Mouse (Mus musculus) limb, embryonic 14.5 days (tissue): Measurements from ENCODE around the gene Gm21981. TPM values are rescaled to one million over a fixed set of nuclear protein-coding genes. Genes with fewer than 3 reads are reported as not detected.

Experiments used
- ATAC-seq: fragments of 200-750 bp; cut with Nextera tagmentation; 2 replicates; pipeline ENCODE4 v1.8.0; 2017; ENCODE audit warnings: low read depth, moderate number of reproducible peaks, moderate TSS enrichment; ENCODE audit not compliant: low FRiP score
- DNase-seq: peaks from one replicate; pipeline ENCODE4 v3.0.0-alpha.2; 2015; ENCODE audit warnings: low spot score
- H3K27ac ChIP-seq: fragments of 300-500 bp; sonication (generic); replicated peaks from 2 replicates; pipeline ENCODE4 v1.5.1; 2014; ENCODE audit warnings: low read depth, mild to moderate bottlenecking, low read length, moderate library complexity, mixed read lengths
- H3K27me3 ChIP-seq: fragments of 300-500 bp; sonication (generic); 2 replicates; pipeline ENCODE4 v1.6.1; 2014; ENCODE audit warnings: low read length, mixed read lengths; ENCODE audit not compliant: control insufficient read depth, insufficient read depth
- H3K36me3 ChIP-seq: fragments of 300-500 bp; sonication (generic); 2 replicates; pipeline ENCODE4 v1.6.1; 2014; ENCODE audit warnings: mild to moderate bottlenecking, low read length, moderate library complexity, mixed read lengths; ENCODE audit not compliant: control insufficient read depth, insufficient read depth
- H3K4me1 ChIP-seq: fragments of 300-500 bp; sonication (generic); 2 replicates; pipeline ENCODE4 v1.6.1; 2014; ENCODE audit warnings: antibody characterized with exemption, low read length, mixed read lengths; ENCODE audit not compliant: control insufficient read depth, insufficient read depth
- H3K4me2 ChIP-seq: fragments of 300-500 bp; sonication (generic); replicated peaks from 2 replicates; pipeline ENCODE4 v1.6.1; 2014; ENCODE audit warnings: low read depth, mild to moderate bottlenecking, low read length, moderate library complexity; ENCODE audit not compliant: severe bottlenecking
- H3K4me3 ChIP-seq: fragments of 300-500 bp; sonication (generic); replicated peaks from 2 replicates; pipeline ENCODE4 v1.5.1; 2014; ENCODE audit warnings: low read length
- H3K9ac ChIP-seq: fragments of 300-500 bp; sonication (generic); 2 replicates; pipeline ENCODE4 v1.6.1; 2014; ENCODE audit warnings: mild to moderate bottlenecking, low read depth, low read length, moderate library complexity; ENCODE audit not compliant: severe bottlenecking
- H3K9me3 ChIP-seq: fragments of 300-500 bp; sonication (generic); 2 replicates; pipeline ENCODE4 v1.6.1; 2016; ENCODE audit warnings: low read length; ENCODE audit not compliant: control insufficient read depth
- POLR2A ChIP-seq: fragments of 200-500 bp; IDR thresholded peaks from 2 replicates; pipeline ENCODE4 v1.8.0; 2012; ENCODE audit warnings: inconsistent platforms, mild to moderate bottlenecking, moderate library complexity, borderline replicate concordance; ENCODE audit not compliant: insufficient read depth, insufficient read length; ENCODE audit errors: extremely low read depth
- WGBS: fragments of 180-500 bp; shearing (Covaris S2); extraction: QIAGEN DNeasy Blood & Tissue Kit; methylation state at CpG from one replicate; pipeline ENCODE4 v1.1.7; 2014; 5-methylcytosine and 5-hydroxymethylcytosine counted together
- polyA plus RNA-seq, 2 experiments: library from polyadenylated mRNA; depleted of rRNA in 1 of 2; stranded (reverse) in 1 of 2; unstranded in 1 of 2; fragments of >200 nt; fragmentation: Nextera tagmentation in 1 of 2; extraction: Ambion mirVana in 1 of 2; gene quantifications; 2 replicates each; pipeline versions ENCODE4 v1.2.1 to v1.2.3; 2012 to 2014

Gene Gm21981
- polyA plus RNA-seq, 2 experiments, result 1.7 to 3.0 TPM

- Histone ChIP-seq H3K27ac (no peak overlapping the region), H3K9ac (no peak overlapping the region), H3K9me3 (no peaks in the 10 kb centered on the region), H3K4me1 (no peaks in the 10 kb centered on the region), H3K4me3 (no peak overlapping the region), H3K36me3 (no peaks in the 10 kb centered on the region; the same call in 1 of the 2 replicates), H3K27me3 (no peaks in the 10 kb centered on the region), H3K4me2 (no peak overlapping the region)
- DNase-seq (peak; percentile 60), ATAC-seq (no peak)
- no peak for TF ChIP-seq POLR2A
- 71% methylated on average over 1 of the region's 1 CpGs for WGBS
Observed at GRCm38 (mm10) chr17:47646683-47647082, 47.6 kb downstream of the Gm21981 start.

GRCm38 (mm10) chr17:47642992-47643391 lies 51.3 kb downstream of the Gm21981 start:
- ATAC-seq (no peak), DNase-seq (no peak)
- no peaks in the 10 kb centered on the region for H3K27me3 ChIP-seq
- 83% methylated on average over 2 of the region's 2 CpGs for WGBS
- H3K9me3 ChIP-seq, result no peaks in the 10 kb centered on the region
- no peaks in the 10 kb centered on the region for H3K36me3 ChIP-seq
- H3K4me2 ChIP-seq, result no peak overlapping the region
- TF ChIP-seq POLR2A, result no peak
- no peaks in the 10 kb centered on the region for H3K4me1 ChIP-seq
- H3K27ac ChIP-seq, result no peak overlapping the region
- H3K4me3 ChIP-seq, result no peak overlapping the region
- H3K9ac ChIP-seq, result no peak overlapping the region

Other genes starting within 250 kb of the Gm21981 start
- 46.4 and 52.2 TPM in 2 replicates for gene Taf8, start 192.2 kb downstream of the Gm21981 start, polyA plus RNA-seq (2012; rRNA removed)
- 26.3 and 29.2 TPM in 2 replicates for gene Taf8, start 192.2 kb downstream of the Gm21981 start, polyA plus RNA-seq (2014; fragmentation: Nextera tagmentation; extraction: Ambion mirVana)
- gene Ccnd3, start 189.4 kb downstream of the Gm21981 start, polyA plus RNA-seq (2012; rRNA removed), result 349 and 415 TPM in 2 replicates
- gene Ccnd3, start 189.4 kb downstream of the Gm21981 start, polyA plus RNA-seq (2014; fragmentation: Nextera tagmentation; extraction: Ambion mirVana), result 513 and 520 TPM in 2 replicates
- gene Bysl, start 83.0 kb downstream of the Gm21981 start, polyA plus RNA-seq (2012; rRNA removed), result 19.5 and 20.4 TPM in 2 replicates
- 20.6 and 24.0 TPM in 2 replicates for gene Bysl, start 83.0 kb downstream of the Gm21981 start, polyA plus RNA-seq (2014; fragmentation: Nextera tagmentation; extraction: Ambion mirVana)
- gene Med20, start 82.9 kb downstream of the Gm21981 start, polyA plus RNA-seq (2012; rRNA removed), result 59.5 and 64.7 TPM in 2 replicates
- 50.6 and 55.0 TPM in 2 replicates for gene Med20, start 82.9 kb downstream of the Gm21981 start, polyA plus RNA-seq (2014; fragmentation: Nextera tagmentation; extraction: Ambion mirVana)
- gene Gm20517, start 82.9 kb downstream of the Gm21981 start, polyA plus RNA-seq (2012; rRNA removed), result 1.3 and 1.4 TPM in 2 replicates
- 0.72 and 1.4 TPM in 2 replicates for gene Gm20517, start 82.9 kb downstream of the Gm21981 start, polyA plus RNA-seq (2014; fragmentation: Nextera tagmentation; extraction: Ambion mirVana)
- gene Usp49, start 63.8 kb downstream of the Gm21981 start, polyA plus RNA-seq (2012; rRNA removed), result 17.6 and 20.8 TPM in 2 replicates
- 5.0 and 5.2 TPM in 2 replicates for gene Usp49, start 63.8 kb downstream of the Gm21981 start, polyA plus RNA-seq (2014; fragmentation: Nextera tagmentation; extraction: Ambion mirVana)
- 106 and 130 TPM in 2 replicates for gene Tomm6, start 6.1 kb downstream of the Gm21981 start, polyA plus RNA-seq (2012; rRNA removed)
- 409 and 415 TPM in 2 replicates for gene Tomm6, start 6.1 kb downstream of the Gm21981 start, polyA plus RNA-seq (2014; fragmentation: Nextera tagmentation; extraction: Ambion mirVana)
- 16.0 and 26.2 TPM in 2 replicates for gene Frs3, start 5.4 kb downstream of the Gm21981 start, polyA plus RNA-seq (2012; rRNA removed)
- gene Frs3, start 5.4 kb downstream of the Gm21981 start, polyA plus RNA-seq (2014; fragmentation: Nextera tagmentation; extraction: Ambion mirVana), result 5.4 TPM in 2 replicates
- gene Prickle4, start 281 bp upstream of the Gm21981 start, polyA plus RNA-seq (2012; rRNA removed), result 0.52 and 1.9 TPM in 2 replicates
- 1.3 TPM in 2 replicates for gene Prickle4, start 281 bp upstream of the Gm21981 start, polyA plus RNA-seq (2014; fragmentation: Nextera tagmentation; extraction: Ambion mirVana)
- gene Pgc, start 32.4 kb upstream of the Gm21981 start, polyA plus RNA-seq (2012; rRNA removed), result 0.55 and 1.4 TPM in 2 replicates
- gene Pgc, start 32.4 kb upstream of the Gm21981 start, polyA plus RNA-seq (2014; fragmentation: Nextera tagmentation; extraction: Ambion mirVana), result 0.18 and 0.23 TPM in 2 replicates
- 12.2 and 13.2 TPM in 2 replicates for gene Tfeb, start 42.6 kb upstream of the Gm21981 start, polyA plus RNA-seq (2012; rRNA removed)
- 10.6 and 11.5 TPM in 2 replicates for gene Tfeb, start 42.6 kb upstream of the Gm21981 start, polyA plus RNA-seq (2014; fragmentation: Nextera tagmentation; extraction: Ambion mirVana)
- 281 and 440 TPM in 2 replicates for gene Mdfi, start 140.2 kb upstream of the Gm21981 start, polyA plus RNA-seq (2012; rRNA removed)
- 57.5 and 64.7 TPM in 2 replicates for gene Mdfi, start 140.2 kb upstream of the Gm21981 start, polyA plus RNA-seq (2014; fragmentation: Nextera tagmentation; extraction: Ambion mirVana)
- 104 and 165 TPM in 2 replicates for gene Foxp4, start 230.2 kb upstream of the Gm21981 start, polyA plus RNA-seq (2012; rRNA removed)
- 38.6 and 46.0 TPM in 2 replicates for gene Foxp4, start 230.2 kb upstream of the Gm21981 start, polyA plus RNA-seq (2014; fragmentation: Nextera tagmentation; extraction: Ambion mirVana)